Mouse (Mus musculus): ENCODE results near the gene Trim41.
"Not testable (repeated sequence)": the region's sequence is repeated elsewhere in the genome, so short reads cannot be mapped to it uniquely, and the experiment has no call there.

The Trim41 gene

DNA sequence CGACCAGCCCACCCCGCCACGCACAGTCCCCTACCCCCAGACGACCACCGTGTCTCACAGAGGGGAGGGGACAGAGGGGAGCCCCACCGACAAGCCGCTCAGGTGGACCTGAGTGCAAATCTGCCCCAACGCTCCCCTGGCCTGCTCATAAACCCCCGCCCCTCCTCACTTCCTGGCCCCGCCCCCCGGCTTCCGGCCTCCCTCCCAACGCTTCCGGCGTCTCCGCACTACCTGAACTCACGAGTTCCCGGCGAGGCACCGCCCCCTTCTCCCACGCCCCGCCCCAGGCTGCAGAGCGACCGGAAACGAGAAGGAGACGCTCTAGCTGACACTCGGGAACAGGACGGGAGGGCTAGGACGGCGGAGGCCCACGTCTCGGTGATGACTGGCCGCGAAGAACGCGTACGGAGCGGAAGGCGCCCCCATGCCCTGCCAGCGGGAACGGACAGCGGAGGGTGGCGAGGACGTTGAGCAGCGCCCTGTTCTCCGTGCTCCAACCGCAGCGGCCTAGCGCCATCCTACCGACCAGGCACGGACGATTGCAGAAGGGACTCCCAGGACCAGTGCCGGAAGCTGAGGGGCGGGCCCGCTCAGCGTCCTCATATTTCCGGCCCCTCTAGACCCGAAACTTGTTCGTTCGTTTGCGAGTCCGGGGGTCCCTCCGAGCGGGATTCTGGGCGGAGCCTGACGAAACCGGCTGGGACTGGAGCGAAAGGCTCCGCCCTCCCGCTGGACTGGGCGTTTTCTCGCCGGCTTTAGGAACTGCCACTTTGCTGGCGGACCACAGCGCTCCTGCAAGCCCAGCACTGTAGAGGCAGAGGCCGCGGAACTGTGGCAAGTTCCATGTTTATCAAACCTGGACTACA lies at the start of gene Trim41:
Gene Trim41, minus strand, starts transcription at position 554 of the 866 bp plus-strand sequence.
- DNase-seq (ENCODE audit: low read depth in 1 of 2, low spot score in 2 of 2), result peak; percentile 96 to 99

DNA sequence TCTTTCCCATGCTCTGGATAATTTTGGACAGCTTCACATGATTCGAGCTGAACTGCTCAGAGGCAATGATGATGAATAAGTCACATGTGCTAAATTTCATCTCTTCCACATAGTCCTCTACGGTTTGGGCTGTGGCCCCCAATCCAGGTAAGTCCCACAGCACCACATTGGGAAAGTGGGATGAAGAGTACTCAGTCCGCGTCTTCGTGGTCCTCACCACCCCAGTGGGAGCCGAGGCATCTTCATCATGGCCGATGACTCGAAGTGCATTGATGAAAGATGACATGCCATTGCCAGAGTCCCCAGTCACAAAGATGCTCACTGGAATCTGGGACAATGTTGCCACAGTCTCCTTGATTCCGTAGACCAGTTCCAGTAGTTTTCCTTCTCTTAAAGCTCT lies 49.3 kb upstream of the Trim41 start:
- DNase-seq (ENCODE audit: low read depth in 1 of 2, low spot score in 2 of 2), result no peak

- no peak for DNase-seq (ENCODE audit: low read depth in 1 of 2, low spot score in 2 of 2)
Observed at GRCm38 (mm10) chr11:48863808-48864207, 46.7 kb upstream of the Trim41 start.

DNA sequence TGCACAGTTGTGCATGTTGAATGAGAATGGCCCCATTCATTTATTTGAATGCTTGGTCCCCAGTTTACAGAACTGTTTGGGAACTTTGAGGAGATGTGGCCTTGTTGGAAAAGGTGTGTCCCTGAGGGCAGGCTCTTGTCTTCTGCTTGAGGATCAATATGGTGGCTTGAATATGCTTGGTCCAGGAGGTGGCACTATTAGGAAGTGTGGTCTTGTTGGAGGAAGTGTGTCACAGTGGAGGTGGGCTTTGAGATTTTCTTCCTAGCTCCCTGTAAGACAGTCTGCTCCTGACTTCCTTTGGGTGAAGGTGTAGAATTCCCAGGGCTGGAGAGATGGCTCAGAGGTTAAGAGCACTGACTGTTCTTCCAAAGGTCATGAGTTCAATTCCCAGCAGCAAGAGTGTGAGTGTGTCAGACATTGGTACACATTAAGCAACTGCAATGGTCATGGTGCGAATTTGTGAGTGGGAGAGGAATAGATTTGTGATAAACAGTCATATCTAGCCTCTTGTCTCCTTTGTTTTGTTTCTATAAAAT lies 45.7 kb upstream of the Trim41 start:
- no peak for DNase-seq (ENCODE audit: low read depth in 1 of 2, low spot score in 2 of 2)

DNA sequence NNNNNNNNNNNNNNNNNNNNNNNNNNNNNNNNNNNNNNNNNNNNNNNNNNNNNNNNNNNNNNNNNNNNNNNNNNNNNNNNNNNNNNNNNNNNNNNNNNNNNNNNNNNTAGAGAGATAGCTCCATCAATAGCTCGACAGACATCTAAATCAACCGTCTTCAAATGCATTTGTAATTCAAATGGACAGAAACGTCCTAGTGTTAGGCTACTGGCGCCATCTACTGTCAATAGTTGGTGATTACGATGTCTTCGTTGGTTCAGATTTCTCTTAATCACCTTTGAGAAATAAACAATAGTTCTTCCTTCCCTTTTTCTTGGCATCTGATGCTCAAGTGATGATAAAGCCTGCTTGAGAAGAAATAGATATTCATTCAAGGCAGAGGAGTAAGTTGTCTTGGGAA lies 41.9 kb upstream of the Trim41 start:
- no peak for DNase-seq (ENCODE audit: low read depth in 1 of 2, low spot score in 2 of 2)

DNA sequence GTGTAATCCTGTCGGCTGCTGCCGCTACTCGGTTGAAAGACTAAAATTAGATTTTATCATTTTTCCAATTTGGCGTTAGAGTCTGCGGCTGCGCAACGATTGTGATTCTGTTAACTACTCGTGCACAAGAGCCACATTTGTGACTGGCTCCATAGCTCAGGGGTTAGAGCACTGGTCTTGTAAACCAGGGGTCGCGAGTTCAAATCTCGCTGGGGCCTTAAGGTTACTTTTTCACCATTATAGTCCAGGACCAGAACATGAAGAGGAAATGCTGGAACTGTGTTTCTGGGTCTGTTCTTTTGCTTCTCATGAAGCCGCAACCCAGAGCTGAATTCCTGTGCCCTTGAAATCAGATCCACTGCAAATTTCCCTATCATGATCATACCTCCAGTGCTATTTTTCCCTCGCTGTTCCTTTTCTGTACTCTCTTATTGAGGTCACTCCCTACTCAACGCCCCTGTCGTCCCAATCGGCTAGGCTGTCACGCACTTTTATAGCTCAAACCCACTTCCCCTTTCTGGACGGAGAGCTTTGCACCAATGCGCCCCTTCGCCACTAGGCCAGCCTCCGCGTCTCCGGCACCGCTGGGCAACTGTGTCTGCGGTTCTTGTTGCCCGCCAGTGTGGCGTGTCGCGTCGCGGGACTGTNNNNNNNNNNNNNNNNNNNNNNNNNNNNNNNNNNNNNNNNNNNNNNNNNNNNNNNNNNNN lies 36.5 kb upstream of the Trim41 start:
- DNase-seq (ENCODE audit: low read depth in 1 of 2, low spot score in 2 of 2), result peak; percentile 71 to 83

- DNase-seq (ENCODE audit: low read depth in 1 of 2, low spot score in 2 of 2), result no peak
Observed at GRCm38 (mm10) chr11:48852624-48853473, 35.7 kb upstream of the Trim41 start.

GRCm38 (mm10) chr11:48852190-48852589 lies 35.0 kb upstream of the Trim41 start:
- DNase-seq (ENCODE audit: low read depth in 1 of 2, low spot score in 2 of 2), result no peak

DNA sequence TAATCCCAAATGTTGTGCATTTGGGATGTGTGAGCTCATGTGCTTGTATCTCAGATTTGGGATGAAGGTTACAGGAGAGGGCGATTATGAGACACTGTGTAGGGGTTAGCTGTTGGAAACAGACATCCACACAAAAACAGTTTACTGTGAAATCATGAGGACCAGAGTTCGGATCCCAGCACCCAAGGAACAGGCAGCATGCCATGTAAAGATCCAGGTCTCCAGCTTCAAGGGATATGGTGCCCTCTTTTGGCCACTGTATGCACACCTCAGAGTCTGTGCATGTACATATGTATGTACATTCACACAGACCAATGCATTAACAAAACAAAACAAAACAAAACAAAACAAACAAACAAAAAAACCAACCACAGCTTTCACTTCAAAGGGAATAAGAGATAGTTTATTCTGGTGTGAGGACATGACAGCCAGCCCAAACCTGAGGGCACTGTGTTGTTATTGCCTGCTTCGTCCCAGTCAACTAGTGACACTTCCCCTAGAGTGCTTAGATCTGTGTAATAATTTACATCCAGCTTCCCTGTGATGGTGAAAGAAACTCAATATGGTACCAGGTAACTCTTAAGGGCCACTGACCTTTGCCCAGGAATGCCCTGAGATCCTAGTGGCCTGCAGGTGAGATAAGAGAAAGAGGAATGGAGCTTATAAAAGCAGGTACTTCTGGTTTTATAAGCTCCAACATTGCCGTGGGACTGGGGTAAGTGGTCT lies 34.3 kb upstream of the Trim41 start:
- DNase-seq (ENCODE audit: low read depth in 1 of 2, low spot score in 2 of 2), result no peak

GRCm38 (mm10) chr11:48850240-48850639 lies 33.1 kb upstream of the Trim41 start:
- no peak for DNase-seq (ENCODE audit: low read depth in 1 of 2, low spot score in 2 of 2)

GRCm38 (mm10) chr11:48846881-48847280 lies 29.7 kb upstream of the Trim41 start:
- no peak for DNase-seq (ENCODE audit: low read depth in 1 of 2, low spot score in 2 of 2)

DNA sequence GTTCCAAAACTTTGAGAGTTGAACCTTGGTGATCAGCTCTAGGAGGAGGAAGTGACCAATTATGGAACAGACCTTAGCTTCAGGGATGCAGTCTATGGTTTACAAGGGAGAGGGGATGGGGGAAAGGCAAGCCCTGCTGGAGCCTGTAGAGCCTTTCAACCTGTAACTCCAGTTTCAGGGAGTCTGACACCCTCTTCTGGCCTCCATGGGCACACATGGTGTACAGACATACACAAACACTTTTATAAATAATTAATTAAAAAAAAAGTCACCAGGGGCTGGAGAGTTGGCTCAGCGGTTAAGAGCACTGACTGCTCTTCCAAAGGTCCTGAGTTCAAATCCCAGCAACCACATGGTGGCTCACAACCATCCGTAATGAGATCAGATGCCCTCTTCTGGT lies 29.2 kb upstream of the Trim41 start:
- not testable (repeated sequence) for DNase-seq (ENCODE audit: low read depth in 1 of 2, low spot score in 2 of 2)

GRCm38 (mm10) chr11:48845244-48845815 lies 28.2 kb upstream of the Trim41 start:
- DNase-seq (ENCODE audit: low read depth in 1 of 2, low spot score in 2 of 2), result no peak

DNA sequence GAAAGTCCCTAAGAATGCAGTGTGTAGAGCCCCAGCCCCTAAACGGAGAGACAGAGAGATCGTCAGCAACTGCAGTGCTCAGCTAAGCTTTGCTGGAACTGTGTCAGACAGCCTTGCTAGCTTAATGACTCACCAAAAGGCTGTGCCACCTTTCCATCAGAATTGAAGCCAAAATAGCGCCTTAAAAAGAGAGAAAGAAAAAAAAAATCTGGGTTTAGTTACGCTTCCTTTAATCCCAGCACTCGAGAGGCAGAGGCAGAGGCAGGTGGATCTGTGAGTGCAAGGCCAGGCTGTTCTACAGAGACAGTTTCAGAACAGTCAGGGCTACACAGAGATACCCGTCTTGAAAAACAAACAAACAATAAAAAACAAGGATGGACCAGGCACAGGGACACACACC lies 27.2 kb upstream of the Trim41 start:
- no peak for DNase-seq (ENCODE audit: low read depth in 1 of 2, low spot score in 2 of 2)

DNA sequence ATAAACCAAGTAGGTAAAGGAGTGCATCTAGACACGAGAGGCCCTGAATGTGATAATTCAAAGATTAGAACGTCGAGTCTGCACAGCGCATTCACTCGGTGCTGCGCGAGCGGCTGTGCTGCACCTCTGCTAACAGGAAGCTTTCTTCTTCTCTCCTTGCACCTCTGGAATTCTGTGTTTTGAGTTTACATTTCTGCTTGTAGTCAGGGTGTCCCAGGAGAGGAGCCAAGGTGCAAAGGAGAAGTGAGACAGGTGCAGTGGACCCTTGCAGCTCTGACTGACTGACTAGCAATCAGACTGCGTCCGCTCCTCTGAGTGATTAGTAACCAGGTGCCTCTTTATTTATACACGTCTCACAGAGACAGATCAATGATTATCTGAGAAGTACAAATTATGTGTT lies 26.0 kb upstream of the Trim41 start:
- no peak for DNase-seq (ENCODE audit: low read depth in 1 of 2, low spot score in 2 of 2)

- DNase-seq (ENCODE audit: low read depth in 1 of 2, low spot score in 2 of 2), result no peak
Observed at GRCm38 (mm10) chr11:48842378-48842792, 25.2 kb upstream of the Trim41 start.

DNA sequence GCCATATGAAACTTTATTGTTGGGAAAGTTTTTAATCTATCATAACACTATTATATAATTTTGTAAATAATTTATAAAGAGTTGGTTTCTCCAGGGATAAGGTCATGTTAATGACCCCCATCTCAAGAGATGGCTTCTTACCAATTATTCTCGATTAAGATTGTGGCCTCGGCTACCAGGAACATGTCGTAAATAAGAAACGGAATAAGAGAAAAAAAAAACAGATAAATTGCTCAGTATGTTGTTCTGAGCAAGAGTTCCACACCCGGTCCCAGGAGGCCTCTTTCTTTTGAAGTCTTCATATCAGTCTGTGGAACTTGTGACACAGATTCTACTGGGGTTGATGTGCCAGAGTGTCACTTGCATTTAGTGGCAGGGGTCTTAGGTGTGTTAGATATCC lies 24.1 kb upstream of the Trim41 start:
- no peak for DNase-seq (ENCODE audit: low read depth in 1 of 2, low spot score in 2 of 2)

DNA sequence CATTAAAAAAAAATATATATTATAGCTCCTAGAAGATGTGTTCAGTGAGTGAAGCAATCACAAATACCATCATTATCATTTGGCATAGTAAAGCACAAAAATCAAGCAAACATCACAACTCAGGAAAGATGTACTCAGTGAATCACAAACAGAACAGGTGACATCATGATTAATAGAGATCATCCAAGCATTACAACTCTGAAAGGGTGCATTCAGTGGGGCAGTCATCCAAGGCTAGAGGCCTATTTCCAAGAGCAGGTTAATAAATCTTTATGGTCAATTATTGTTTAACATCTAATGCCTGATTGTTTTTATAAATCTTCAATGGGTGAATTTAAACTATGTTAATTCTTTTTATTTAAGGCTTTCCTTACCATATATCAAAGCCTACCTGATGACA lies 23.7 kb upstream of the Trim41 start:
- no peak for DNase-seq (ENCODE audit: low read depth in 1 of 2, low spot score in 2 of 2)

- DNase-seq (ENCODE audit: low read depth in 1 of 2, low spot score in 2 of 2), result no peak
Observed at GRCm38 (mm10) chr11:48838879-48839680, 21.9 kb upstream of the Trim41 start.

All from monocyte, adult 2 months (primary cell).